Mouse (Mus musculus) lung, adult 2 months (tissue): ENCODE measurements at regions not wholly inside any gene's neighbourhood (a gene's known extent, or its start where the extent isn't known, plus 50 kb on each side); places are given as distances from the start of the nearest gene placed in this dataset.

ENCODE experiments used
- DNase-seq: peaks from one replicate; pipeline ENCODE4 v3.0.0; 2022
- H3K4me1 ChIP-seq: fragments of 200-500 bp; 2 replicates; pipeline ENCODE4 v1.6.1; 2011; ENCODE audit warnings: low read length; ENCODE audit not compliant: control insufficient read depth, insufficient read depth
- H3K4me3 ChIP-seq: fragments of 200-500 bp; replicated peaks from 2 replicates; pipeline ENCODE3; 2011; ENCODE audit warnings: low read depth, mild to moderate bottlenecking, control low read depth, low read length; ENCODE audit errors: extremely low read depth
- CTCF ChIP-seq: fragments of 200-500 bp; IDR thresholded peaks from 2 replicates; pipeline ENCODE4 v1.5.1; 2011; ENCODE audit warnings: mild to moderate bottlenecking, low read length, control low read depth; ENCODE audit not compliant: insufficient read depth
- POLR2A ChIP-seq: fragments of 200-500 bp; IDR thresholded peaks from 2 replicates; pipeline ENCODE4 v1.6.1; 2011; ENCODE audit warnings: low read depth, mild to moderate bottlenecking, control low read depth, low read length, borderline replicate concordance; ENCODE audit errors: extremely low read depth
- WGBS: fragments of 180-500 bp; shearing (Covaris S2); methylation state at CpG from one replicate; pipeline ENCODE4 v1.1.7; 2018; 5-methylcytosine and 5-hydroxymethylcytosine counted together

DNA sequence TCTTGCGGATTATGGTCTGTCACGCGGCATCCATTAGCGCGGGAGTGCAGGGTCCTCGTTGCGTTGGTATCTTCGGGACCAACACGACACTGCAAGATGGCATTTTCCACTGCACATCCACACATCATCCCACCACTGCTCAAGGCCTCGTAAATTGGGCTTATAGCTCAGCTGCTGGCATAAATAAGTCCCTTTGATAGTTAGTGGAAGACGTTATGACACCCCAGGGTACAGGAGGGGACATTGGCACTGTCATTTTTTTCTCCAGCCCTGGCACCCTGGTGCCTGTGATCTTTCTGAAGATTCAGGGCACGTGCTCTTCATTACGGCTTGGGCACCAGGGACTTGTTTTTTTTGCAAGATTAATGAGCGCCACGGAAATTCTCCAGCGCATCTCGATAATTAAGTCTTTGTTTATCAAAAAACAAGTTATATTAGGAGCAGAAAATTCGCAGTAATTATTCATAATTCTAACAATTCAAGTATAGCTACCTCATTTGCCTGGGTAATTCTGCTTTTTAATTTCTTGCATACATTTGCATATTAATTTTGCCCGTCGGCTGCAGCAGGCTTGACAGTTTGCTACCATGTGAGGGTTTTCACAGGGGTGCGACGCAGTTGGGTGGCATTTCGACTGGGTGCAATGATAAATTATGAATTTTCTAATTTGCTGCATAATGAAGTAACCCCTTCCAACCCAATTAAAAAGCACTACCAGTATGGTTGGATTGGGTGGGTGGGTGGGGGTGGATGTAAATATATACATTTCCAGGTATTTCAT lies 119.1 kb downstream of the Vrk1 start:
- Histone ChIP-seq H3K4me3 (no peak overlapping the region), H3K4me1 (no peaks in the 10 kb centered on the region)
- TF ChIP-seq POLR2A (no peak), CTCF (no peak)
- WGBS = 90% methylated on average over 23 of the region's 23 CpGs
- DNase-seq = no peak

DNA sequence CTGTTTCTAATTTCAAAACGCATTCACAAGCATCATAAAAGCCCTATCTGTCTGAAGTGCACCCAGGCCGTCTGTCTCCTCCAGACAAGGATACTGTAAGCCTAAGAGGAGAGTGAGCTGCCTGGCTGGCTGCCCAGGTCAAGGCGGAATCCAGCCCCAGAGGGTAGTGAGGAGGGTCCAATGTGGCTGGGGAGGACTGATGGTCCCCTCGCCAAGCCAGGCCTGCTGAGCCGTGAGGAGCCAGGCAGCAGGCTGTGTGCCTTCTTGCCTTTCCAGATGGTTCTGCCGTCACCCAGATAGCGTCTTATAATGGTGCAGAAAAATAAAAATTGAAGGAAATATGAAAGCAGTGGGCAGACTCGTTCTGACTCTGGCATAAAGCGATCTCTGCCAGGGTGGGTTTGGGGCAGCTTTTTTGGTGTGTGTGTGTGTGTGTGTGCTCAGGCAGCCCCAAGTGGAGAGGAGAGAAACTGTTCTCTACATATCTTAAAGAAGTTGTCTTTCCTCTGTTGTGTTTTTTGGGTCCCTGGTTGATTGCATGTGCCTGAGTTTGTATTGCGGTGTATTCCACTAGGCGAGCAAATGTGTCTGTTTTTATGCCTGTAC lies 120.1 kb downstream of the Vrk1 start:
- Histone ChIP-seq H3K4me1 (no peaks in the 10 kb centered on the region), H3K4me3 (no peak overlapping the region)
- no peak for DNase-seq
- 72% methylated on average over 11 of the region's 11 CpGs for WGBS
- TF ChIP-seq POLR2A (no peak), CTCF (no peak)

DNA sequence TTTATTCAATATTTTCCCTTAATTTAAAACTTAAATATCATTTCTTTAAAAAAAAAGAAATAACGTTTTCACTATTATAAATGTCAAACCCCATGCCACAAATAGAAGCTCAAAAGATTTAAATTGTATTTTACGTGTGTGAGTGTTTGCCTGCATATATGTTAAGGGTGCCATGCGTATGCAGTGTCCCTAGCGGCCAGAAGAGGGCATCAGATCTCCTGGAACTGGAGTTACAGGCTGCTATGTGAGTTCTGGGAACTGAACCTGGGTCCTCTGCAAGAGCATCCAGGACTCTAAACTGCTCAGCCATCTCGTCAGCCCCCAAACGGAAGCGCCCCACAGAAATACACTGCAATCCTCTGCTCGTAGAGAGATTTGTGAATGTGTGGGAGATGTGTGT lies 122.7 kb downstream of the Vrk1 start:
- Histone ChIP-seq H3K4me1 (no peaks in the 10 kb centered on the region), H3K4me3 (no peak overlapping the region)
- WGBS = 87% methylated on average over 8 of the region's 8 CpGs
- DNase-seq = no peak
- no peak for TF ChIP-seq POLR2A
- no peak for TF ChIP-seq CTCF

DNA sequence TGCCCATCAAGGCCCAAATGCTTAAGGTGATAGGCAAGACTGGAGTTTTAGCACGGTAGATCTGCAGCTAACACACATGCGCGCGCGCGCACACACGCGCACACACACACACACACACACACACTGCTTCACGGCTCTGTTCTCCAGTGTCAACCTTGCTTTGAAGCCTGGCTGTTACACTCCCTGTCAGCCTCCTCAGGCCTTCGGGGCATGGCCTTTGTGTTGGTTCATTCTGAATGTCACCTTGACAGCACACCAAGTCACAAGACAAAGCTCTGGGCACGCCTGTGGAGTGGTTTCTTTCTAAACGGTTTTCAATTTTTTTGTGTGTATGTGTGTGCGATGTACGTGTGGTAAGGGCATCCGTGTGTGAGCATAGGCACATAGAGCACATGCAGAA lies 128.4 kb downstream of the Vrk1 start:
- TF ChIP-seq POLR2A (no peak), CTCF (no peak)
- no peak for DNase-seq
- Histone ChIP-seq H3K4me1 (no peaks in the 10 kb centered on the region), H3K4me3 (no peak overlapping the region)
- WGBS = 86% methylated on average over 15 of the region's 15 CpGs

DNA sequence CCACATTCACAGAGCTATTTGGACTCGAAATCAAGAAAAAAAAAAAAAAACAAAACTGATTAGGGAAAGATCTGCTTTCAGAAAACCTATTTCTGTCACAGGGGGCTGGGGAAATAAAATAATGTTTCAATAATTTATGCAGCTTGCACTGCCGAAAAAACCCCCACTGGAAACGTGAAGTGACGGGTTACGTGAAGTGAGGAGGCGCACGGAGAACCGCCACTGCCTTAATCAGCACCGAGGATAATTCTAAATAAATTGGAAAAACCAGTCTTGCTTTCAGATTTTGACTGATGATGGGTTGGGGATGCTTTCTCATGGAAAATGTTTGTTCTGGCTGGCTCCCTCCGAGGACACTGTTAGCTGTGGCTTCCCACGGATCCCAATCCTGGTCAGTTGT lies 129.5 kb downstream of the Vrk1 start:
- 73% methylated on average over 11 of the region's 11 CpGs for WGBS
- Histone ChIP-seq H3K4me3 (no peak overlapping the region), H3K4me1 (no peaks in the 10 kb centered on the region)
- DNase-seq = no peak
- TF ChIP-seq CTCF (no peak), POLR2A (no peak)

DNA sequence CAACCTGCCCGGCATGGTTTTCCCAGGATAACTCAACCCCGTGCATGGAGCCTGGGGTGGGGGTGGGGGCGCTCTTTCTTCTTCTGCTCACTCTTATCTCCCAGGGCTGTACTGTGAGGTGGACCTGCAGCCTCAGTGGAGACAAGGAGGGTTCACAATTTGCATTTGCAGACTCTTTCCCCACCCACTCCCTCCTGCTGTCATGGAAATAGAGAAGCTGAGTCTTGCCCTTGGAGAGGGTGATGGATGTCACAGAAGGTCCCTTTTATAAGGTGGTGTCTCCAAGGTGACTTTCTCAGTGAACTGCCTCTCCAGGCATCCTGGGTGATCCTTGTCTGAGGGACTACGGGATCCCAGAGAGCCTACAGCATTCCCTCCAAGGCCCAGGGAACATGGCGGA lies 129.9 kb downstream of the Vrk1 start:
- Histone ChIP-seq H3K4me1 (no peaks in the 10 kb centered on the region), H3K4me3 (no peak overlapping the region)
- 64% methylated on average over 5 of the region's 5 CpGs for WGBS
- TF ChIP-seq POLR2A (no peak), CTCF (no peak)
- DNase-seq = no peak

DNA sequence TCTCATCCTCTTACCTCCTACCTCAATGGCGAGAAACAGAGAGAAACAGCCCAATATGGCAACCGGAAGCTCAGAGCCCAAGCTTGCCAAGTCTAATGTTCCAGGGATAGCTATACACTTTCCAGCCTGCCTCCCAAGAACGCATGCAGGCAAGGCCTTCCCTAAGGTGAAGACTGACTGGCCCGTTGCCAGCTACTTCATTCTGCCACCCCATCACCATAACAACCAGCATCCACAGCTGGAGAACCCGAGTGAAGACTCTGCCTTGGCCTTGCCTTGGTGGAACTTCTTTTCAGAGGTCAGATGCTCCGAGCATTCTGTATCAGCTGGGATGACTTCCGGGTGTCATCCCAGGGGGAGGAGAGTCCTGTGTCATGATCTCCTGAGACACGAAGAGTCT lies 130.6 kb downstream of the Vrk1 start:
- TF ChIP-seq CTCF (no peak), POLR2A (no peak)
- Histone ChIP-seq H3K4me3 (no peak overlapping the region), H3K4me1 (no peaks in the 10 kb centered on the region)
- DNase-seq = no peak
- WGBS = 73% methylated on average over 8 of the region's 8 CpGs

DNA sequence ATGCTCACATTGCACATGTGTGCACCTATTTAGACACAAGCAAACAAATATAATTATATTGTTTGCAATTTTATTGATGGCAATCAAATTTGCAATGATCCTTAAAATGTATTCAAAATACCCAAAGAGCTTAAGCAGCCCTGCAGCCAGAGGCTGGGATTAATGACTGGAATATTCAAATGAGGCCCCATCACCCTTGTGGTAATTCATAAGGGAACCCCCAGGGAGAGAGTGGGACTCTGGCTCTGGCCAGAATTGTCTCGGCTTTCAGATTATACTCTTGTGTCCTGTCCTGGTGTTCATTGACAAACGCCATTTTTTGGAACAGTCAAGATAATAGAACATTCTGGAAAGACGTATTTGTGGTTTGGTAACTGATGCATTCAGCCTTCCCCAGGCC lies 133.5 kb downstream of the Vrk1 start:
- DNase-seq = no peak
- Histone ChIP-seq H3K4me1 (no peaks in the 10 kb centered on the region), H3K4me3 (no peak overlapping the region)
- 79% methylated on average over 3 of the region's 3 CpGs for WGBS
- no peak for TF ChIP-seq CTCF

DNA sequence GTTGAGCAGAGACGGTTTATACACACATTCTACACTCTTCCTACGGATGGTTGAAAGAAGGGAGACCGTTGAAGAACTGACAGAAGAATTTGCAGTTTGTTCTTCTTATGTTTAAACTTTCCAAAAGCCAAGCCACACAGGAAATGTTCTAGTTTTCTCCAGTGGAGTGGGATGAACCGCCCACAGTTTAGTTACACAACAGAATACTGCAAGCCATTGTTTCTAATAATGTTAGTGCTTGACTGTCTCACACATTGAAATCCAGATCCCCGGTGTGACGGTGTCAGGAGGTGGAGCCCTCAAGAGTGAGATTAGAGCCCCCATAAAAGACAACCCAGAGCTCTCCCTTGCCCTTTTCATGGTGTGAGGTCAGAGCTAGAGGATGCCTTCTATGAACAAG lies 146.8 kb downstream of the Vrk1 start:
- Histone ChIP-seq H3K4me3 (no peak overlapping the region), H3K4me1 (no peaks in the 10 kb centered on the region)
- DNase-seq = no peak
- no peak for TF ChIP-seq CTCF
- no peak for TF ChIP-seq POLR2A
- WGBS = 73% methylated on average over 6 of the region's 6 CpGs

DNA sequence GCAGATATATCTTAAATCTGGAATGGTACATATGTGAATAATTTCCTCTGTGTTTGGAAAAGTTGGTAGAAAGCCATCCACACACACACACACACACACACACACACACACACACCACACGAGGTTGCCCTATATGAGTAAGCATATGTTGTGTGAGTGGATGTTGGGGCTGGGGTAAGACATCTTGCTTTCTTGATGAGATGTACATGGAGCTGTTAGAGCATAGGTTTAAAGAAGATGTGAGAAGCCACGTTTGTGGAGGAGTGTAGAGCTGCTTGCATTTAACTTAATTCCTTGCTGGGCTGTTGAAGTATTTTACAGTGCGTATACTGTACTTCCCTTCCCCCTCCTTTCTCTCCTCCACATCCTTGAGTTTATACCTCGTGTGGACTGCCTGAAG lies 147.8 kb downstream of the Vrk1 start:
- WGBS = 50% methylated on average over 4 of the region's 4 CpGs
- no peak overlapping the region for H3K4me3 ChIP-seq
- TF ChIP-seq POLR2A (no peak), CTCF (no peak)
- H3K4me1 ChIP-seq = no peaks in the 10 kb centered on the region
- DNase-seq = no peak
